In the genomic region with DNA sequence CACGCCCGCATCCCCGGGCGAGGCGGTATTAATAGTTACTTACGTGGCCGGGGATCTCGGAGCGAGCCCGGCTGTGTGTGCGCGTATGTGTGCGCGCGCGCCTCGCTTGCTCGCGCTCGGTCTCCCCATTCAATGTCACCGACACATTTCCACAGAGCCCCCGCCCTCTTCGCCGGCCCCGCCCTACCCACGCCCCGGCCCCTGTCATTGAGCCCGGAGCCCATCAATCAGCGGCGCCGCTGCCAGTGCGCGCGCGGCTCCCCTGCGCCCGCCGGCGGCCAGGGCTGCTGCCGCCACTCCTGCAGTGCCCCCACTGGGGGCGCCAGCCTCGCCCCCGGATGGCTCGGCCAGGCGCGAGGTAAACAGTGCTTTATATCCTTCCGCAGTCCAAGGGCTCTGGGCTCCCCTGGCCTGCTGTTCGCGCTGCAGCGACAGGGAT, we compare ENCODE assay signal across 8 mouse cellular contexts. TPM values are rescaled to one million over a fixed set of nuclear protein-coding genes. Genes with fewer than 3 reads are reported as not detected.
DNase-seq lines count a peak whose midpoint lies in the region; ATAC-seq and TF ChIP-seq lines count a peak whose summit lies in the region.

Gene Trib2, minus strand, starts transcription at position 183 of the 439 bp plus-strand sequence.

- DNase-seq in MN1 (ENCODE audit: low spot score) = peak; percentile 96
- peak; percentile 35 for DNase-seq in cerebellum, adult 8-10 months
- peak; percentile 90 to 93 for DNase-seq in layer of hippocampus, postnatal 10 days (ENCODE audit: low spot score in 2 of 2)
- DNase-seq in lung, postnatal 0 days (ENCODE audit: low spot score) = peak; percentile 91
- DNase-seq in ovary, postnatal 14 days (ENCODE audit: low spot score) = peak; percentile 80
- DNase-seq in thymus, postnatal 10 days (ENCODE audit: low spot score in 2 of 2) = peak; percentile 93 to 94

- H3K4me1 ChIP-seq in lung, postnatal 0 days (ENCODE audit: insufficient read depth, low read depth, low read length) = 0 out of 2 replicates have a peak, but pooled peaks cover 3% of the 10 kb centered on the region

- peak within 1 kb of the TSS; percentile 69 for H3K4me3 ChIP-seq in lung, postnatal 0 days (ENCODE audit: low read depth, low read length)

- H3K9ac ChIP-seq in lung, postnatal 0 days (replicated peaks; ENCODE audit: low read depth) = peak within 1 kb of the TSS; percentile 82

- 0% methylated on average over 46 of the region's 50 CpGs for WGBS in lung, postnatal 0 days

- H3K4me2 ChIP-seq in lung, postnatal 0 days (replicated peaks; ENCODE audit: low read depth, low read length) = peak within 1 kb of the TSS; percentile 75

- H3K9me3 ChIP-seq in lung, postnatal 0 days (ENCODE audit: low read length) = no peaks in the 10 kb centered on the region

- no peaks in the 10 kb centered on the region for H3K36me3 ChIP-seq in lung, postnatal 0 days (ENCODE audit: insufficient read depth, low read length)

- no peak for TF ChIP-seq EP300 in lung, postnatal 0 days (IDR thresholded peaks at IDR 0.05)

- H3K27ac ChIP-seq in lung, postnatal 0 days (ENCODE audit: low read length) = peak within 1 kb of the TSS; percentile 94

- peak; percentile 64 for TF ChIP-seq CTCF in lung, postnatal 0 days (IDR thresholded peaks at IDR 0.05)

- H3K27me3 ChIP-seq in lung, postnatal 0 days (replicated peaks; ENCODE audit: insufficient read depth, low read length) = 0 out of 2 replicates have a peak, but pooled peaks cover 3% of the 10 kb centered on the region

- peak; percentile 79 for ATAC-seq in frontal cortex, adult (ENCODE audit: low TSS enrichment)
- peak; percentile 50 to 76 for ATAC-seq in hematopoietic stem cell, adult 5-6 weeks (replicated peaks in 1 of 2; ENCODE audit: insufficient read depth in 1 of 2, low FRiP score in 2 of 2, low TSS enrichment in 1 of 2, low read depth in 1 of 2, poor library complexity in 2 of 2, severe bottlenecking in 2 of 2)
- ATAC-seq in lung, postnatal 0 days = peak; percentile 94

RNA-seq across cellular contexts. Expression of gene Trib2, which starts in this region (rescaled TPM):
- 7.2 and 9.3 TPM in 2 replicates for total RNA-seq in hematopoietic stem cell, adult 5-6 weeks (2017)
- total RNA-seq in layer of hippocampus, postnatal 10 days (2021) = 10 to 100 TPM; 71.6 to 72.5 TPM
- 36.4 and 42.0 TPM in 2 replicates for polyA plus RNA-seq in lung, postnatal 0 days (2015; fragmentation: Nextera tagmentation; extraction: Ambion mirVana)

Comparison
In these comparisons a context has a peak if more than half of its experiments do, and no peak if none do; other contexts are left out.
1. Peak in every context shown above with its lines: DNase-seq, ATAC-seq, H3K4me3 ChIP-seq and H3K27ac ChIP-seq.
2. DNase-seq: peak in every context shown above with its lines; median percentile 96 in MN1; 94 in thymus, postnatal 10 days; 92 in layer of hippocampus, postnatal 10 days; 91 in lung, postnatal 0 days; 80 in ovary, postnatal 14 days; 35 in cerebellum, adult 8-10 months.